10 mouse cellular contexts compared by ENCODE assay signal in genomic region chr13:54944411-54945157, GRCm38 (mm10). TPM values are rescaled to one million over a fixed set of nuclear protein-coding genes. Genes with fewer than 3 reads are reported as not detected.
DNase-seq lines count a peak whose midpoint lies in the region; ATAC-seq and TF ChIP-seq lines count a peak whose summit lies in the region.
"Had no signal": no experiment of that assay in that cellular context is flagged by ENCODE, and none has a peak within 500 bp of the region (broad histone marks: within the 10 kb centered on the region; RNA-seq: fewer than 3 reads in every experiment).

No protein-coding gene starts in this region.

- no peak for TF ChIP-seq CTCF in lung, embryonic 14.5 days (IDR thresholded peaks at IDR 0.05; ENCODE audit: low read depth)
- TF ChIP-seq CTCF in kidney, adult 2 months (conservative IDR thresholded peaks at IDR 0.05; ENCODE audit: insufficient read depth, insufficient read length, low read depth, low read length): no peak

- no peaks in the 10 kb centered on the region for H3K36me3 ChIP-seq in lung, embryonic 14.5 days (ENCODE audit: insufficient read depth)
- no peaks in the 10 kb centered on the region for H3K36me3 ChIP-seq in kidney, adult 2 months (ENCODE audit: control insufficient read depth, insufficient read depth, low read length)
- H3K36me3 ChIP-seq: embryonic facial prominence, embryonic 15.5 days had no signal

- DNase-seq in cerebellum, postnatal 10 days: peak; percentile 79 to 80
- no peak for DNase-seq in cerebellum, adult 8-10 months
- DNase-seq in lung, embryonic 14.5 days: peak; percentile 33
- no peak for DNase-seq in lung, postnatal 14 days
- DNase-seq in right cerebral cortex, postnatal 4 days: peak; percentile 63
- no peak for DNase-seq in right cerebral cortex, postnatal 25 days
- DNase-seq in kidney, adult 2 months: no peak
- DNase-seq: adrenal gland, adult 2 months had no signal

- 44% methylated on average over 9 of the region's 9 CpGs for WGBS in lung, embryonic 14.5 days
- WGBS in kidney, adult 2 months: 62% methylated on average over 9 of the region's 9 CpGs

- H3K9me3 ChIP-seq in lung, embryonic 14.5 days (ENCODE audit: low read depth, low read length): no peaks in the 10 kb centered on the region
- H3K9me3 ChIP-seq: embryonic facial prominence, embryonic 15.5 days had no signal

- no peak overlapping the region for H3K27ac ChIP-seq in lung, embryonic 14.5 days (ENCODE audit: low read depth)
- no peak overlapping the region for H3K27ac ChIP-seq in kidney, adult 2 months (ENCODE audit: insufficient read depth, low read depth, low read length)
- H3K27ac ChIP-seq: embryonic facial prominence, embryonic 15.5 days; kidney, postnatal 0 days had no signal

- H3K9ac ChIP-seq in lung, embryonic 14.5 days: no peak overlapping the region
- H3K9ac ChIP-seq: embryonic facial prominence, embryonic 15.5 days had no signal

- no peak overlapping the region for H3K4me2 ChIP-seq in lung, embryonic 14.5 days
- H3K4me2 ChIP-seq: embryonic facial prominence, embryonic 15.5 days had no signal

- TF ChIP-seq POLR2A in kidney, adult 2 months (IDR thresholded peaks at IDR 0.05; ENCODE audit: low read depth, low read length): no peak

- no peak overlapping the region for H3K4me3 ChIP-seq in lung, embryonic 14.5 days (ENCODE audit: low read depth, low read length)
- H3K4me3 ChIP-seq in kidney, adult 2 months (ENCODE audit: insufficient read depth, low read depth, low read length): no peak overlapping the region
- H3K4me3 ChIP-seq: embryonic facial prominence, embryonic 15.5 days had no signal

- H3K27me3 ChIP-seq in lung, embryonic 14.5 days (ENCODE audit: insufficient read depth, low read length): peaks cover 33% of the 10 kb centered on the region
- H3K27me3 ChIP-seq in kidney, adult 2 months (replicated peaks; ENCODE audit: control insufficient read depth, insufficient read depth, low read length): no peaks in the 10 kb centered on the region

- H3K4me1 ChIP-seq in lung, embryonic 14.5 days (ENCODE audit: insufficient read depth): no peaks in the 10 kb centered on the region
- H3K4me1 ChIP-seq in kidney, adult 2 months (ENCODE audit: control insufficient read depth, insufficient read depth, low read length): no peaks in the 10 kb centered on the region

- no peak for ATAC-seq in lung, embryonic 14.5 days (ENCODE audit: insufficient read depth)

RNA-seq across cellular contexts. Expression of gene Unc5a, which starts 4.6 kb away (rescaled TPM):
- 6.5 and 7.5 TPM in 2 replicates for polyA plus RNA-seq in lung, embryonic 14.5 days (2014; fragmentation: Nextera tagmentation; extraction: Ambion mirVana)
- 3.1 and 3.3 TPM in 2 replicates for polyA plus RNA-seq in kidney, adult 2 months (2012; rRNA removed)

Comparison
In these comparisons a context has a peak if more than half of its experiments do, and no peak if none do; other contexts are left out.
1. DNase-seq: peak in cerebellum, postnatal 10 days (2 of 2), lung, embryonic 14.5 days (single experiment) and right cerebral cortex, postnatal 4 days (single experiment); none in cerebellum, adult 8-10 months (single experiment), lung, postnatal 14 days (single experiment), right cerebral cortex, postnatal 25 days (single experiment) and kidney, adult 2 months (single experiment).